Mouse (Mus musculus) myocyte (in vitro differentiated cells): ENCODE data around the gene Nr1h3. TPM values are rescaled to one million over a fixed set of nuclear protein-coding genes. Genes with fewer than 3 reads are reported as not detected.

ENCODE experiments used
- H3K27me3 ChIP-seq: one replicate; pipeline ENCODE4 v1.6.1; 2011; ENCODE audit not compliant: control insufficient read depth, insufficient read depth, insufficient read length
- H3K36me3 ChIP-seq: one replicate; pipeline ENCODE4 v1.6.1; 2011; ENCODE audit not compliant: control insufficient read depth, insufficient read depth
- H3K4me2 ChIP-seq: one replicate; pipeline ENCODE4 v1.6.1; 2011; ENCODE audit warnings: low read depth, control low read depth
- H3K4me3 ChIP-seq: one replicate; pipeline ENCODE4 v1.5.1; 2011; ENCODE audit warnings: mild to moderate bottlenecking, control low read depth, moderate library complexity
- H3K79me2 ChIP-seq: one replicate; pipeline ENCODE4 v1.6.1; 2011; ENCODE audit not compliant: control insufficient read depth, insufficient read depth
- H3ac ChIP-seq: one replicate; pipeline ENCODE4 v1.6.1; 2011; ENCODE audit not compliant: control insufficient read depth, insufficient read length
- CEBPB ChIP-seq: IDR thresholded peaks from 2 replicates; pipeline ENCODE4 v1.6.1; 2011; ENCODE audit warnings: mild to moderate bottlenecking, moderate library complexity; ENCODE audit not compliant: poor library complexity, insufficient read depth, severe bottlenecking
- E2F4 ChIP-seq: IDR thresholded peaks from one replicate; pipeline ENCODE4 v1.6.1; 2011; ENCODE audit warnings: mild to moderate bottlenecking, control low read depth, moderate library complexity; ENCODE audit not compliant: insufficient read depth
- MAX ChIP-seq: IDR thresholded peaks from one replicate; pipeline ENCODE4 v1.6.1; 2011; ENCODE audit warnings: low read depth, mild to moderate bottlenecking, control low read depth
- MYOD1 ChIP-seq, 3 experiments: IDR thresholded peaks; one replicate each; pipeline ENCODE4 v1.6.1; 2011; ENCODE audit warnings: control low read depth in 2 of 3, low read depth in 2 of 3, mild to moderate bottlenecking in 2 of 3, moderate library complexity in 1 of 3; ENCODE audit not compliant: insufficient read length in 2 of 3, control insufficient read depth in 1 of 3
- MYOG ChIP-seq, 3 experiments: IDR thresholded peaks; one replicate each; pipeline ENCODE4 v1.6.1; 2011; ENCODE audit warnings: control low read depth in 2 of 3, low read depth in 2 of 3, mild to moderate bottlenecking in 2 of 3; ENCODE audit not compliant: insufficient read length in 2 of 3, control insufficient read depth in 1 of 3, insufficient read depth in 1 of 3
- POLR2A ChIP-seq: IDR thresholded peaks from one replicate; pipeline ENCODE4 v1.6.1; 2011; ENCODE audit warnings: low read depth, mild to moderate bottlenecking, control low read depth, moderate library complexity; ENCODE audit not compliant: insufficient read length
- POLR2AphosphoS2 ChIP-seq: IDR thresholded peaks from one replicate; pipeline ENCODE4 v1.6.1; 2011; ENCODE audit warnings: low read depth, control low read depth; ENCODE audit not compliant: insufficient read length
- REST ChIP-seq: IDR thresholded peaks from one replicate; pipeline ENCODE4 v1.6.1; 2011; ENCODE audit warnings: mild to moderate bottlenecking, control low read depth, moderate library complexity; ENCODE audit not compliant: insufficient read depth, insufficient read length
- SRF ChIP-seq: IDR thresholded peaks from one replicate; pipeline ENCODE4 v1.6.1; 2011; ENCODE audit warnings: low read depth; ENCODE audit not compliant: control insufficient read depth, insufficient read length
- TCF12 ChIP-seq: IDR thresholded peaks from one replicate; pipeline ENCODE4 v1.6.1; 2011; ENCODE audit warnings: mild to moderate bottlenecking, control low read depth; ENCODE audit not compliant: poor library complexity, insufficient read depth, severe bottlenecking
- TCF3 ChIP-seq: IDR thresholded peaks from one replicate; pipeline ENCODE4 v1.6.1; 2011; ENCODE audit warnings: low read depth, control low read depth; ENCODE audit not compliant: insufficient read length
- USF1 ChIP-seq: IDR thresholded peaks from one replicate; pipeline ENCODE4 v1.6.1; 2011; ENCODE audit warnings: low read depth, mild to moderate bottlenecking, control low read depth, moderate library complexity
- polyA plus RNA-seq: library from polyadenylated mRNA; unstranded; fragments of >200 nt; fragmentation: generic; extraction: Trizol; gene quantifications from one replicate; pipeline ENCODE4 v1.2.1, GENCODE M21; 2012; ENCODE audit warnings: missing spikeins

The Nr1h3 gene
- polyA plus RNA-seq, 1 experiment = 0.53 TPM

DNA sequence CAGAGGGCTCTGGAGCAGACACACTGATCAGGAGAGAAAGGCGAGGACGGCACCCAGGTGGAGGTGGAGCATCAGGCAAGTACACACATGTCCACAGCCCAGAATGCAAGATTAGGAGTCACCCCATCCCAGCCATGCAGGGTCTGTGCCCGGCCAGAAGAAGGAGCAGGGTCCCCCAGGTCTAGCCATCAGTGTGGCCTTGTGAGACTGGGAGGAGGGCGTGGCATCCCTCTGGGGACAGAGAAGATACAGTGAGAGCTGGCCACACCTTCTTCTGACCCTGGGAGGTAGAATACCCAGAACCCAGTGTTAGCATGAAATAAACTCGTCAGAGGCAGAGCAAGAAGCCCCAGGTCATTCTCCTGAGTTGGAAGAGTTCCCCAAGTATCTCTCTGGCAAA, 63.3 kb downstream of the Nr1h3 start:
- Histone ChIP-seq H3K27me3 (no peaks in the 10 kb centered on the region), H3K4me3 (no peak overlapping the region), H3ac (no peak overlapping the region), H3K36me3 (no peaks in the 10 kb centered on the region), H3K79me2 (no peaks in the 10 kb centered on the region), H3K4me2 (no peak overlapping the region)
- TF ChIP-seq SRF (no peak), CEBPB (no peak), MAX (no peak), TCF3 (no peak), POLR2AphosphoS2 (no peak), E2F4 (no peak), USF1 (no peak), MYOD1 (IDR thresholded peaks at IDR 0.05; ENCODE audit: control insufficient read depth in 1 of 3, insufficient read length in 2 of 3, low read depth in 2 of 3) (no peak), POLR2A (no peak), TCF12 (no peak), REST (no peak), MYOG (IDR thresholded peaks at IDR 0.05; ENCODE audit: control insufficient read depth in 1 of 3, insufficient read depth in 1 of 3, insufficient read length in 2 of 3, low read depth in 2 of 3) (no peak)

DNA sequence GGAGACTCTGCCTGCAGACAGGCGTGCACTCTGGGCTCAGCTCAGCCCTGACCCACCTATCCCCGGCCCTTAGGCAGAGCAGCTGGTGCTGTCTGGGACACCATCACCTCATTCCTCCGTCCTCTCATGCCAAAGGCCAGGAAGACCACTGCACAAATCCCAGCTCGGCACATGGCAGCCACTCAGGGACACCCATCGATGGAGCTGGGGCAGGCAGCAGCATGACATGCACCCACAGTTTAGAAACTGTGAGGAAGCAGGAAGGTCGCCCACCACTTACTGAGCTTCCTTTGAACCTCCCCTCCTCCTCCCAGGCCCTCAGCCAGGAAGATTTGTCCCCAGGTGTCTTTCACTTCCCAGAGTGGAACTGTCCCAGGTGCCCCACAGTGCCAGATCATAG, 65.2 kb downstream of the Nr1h3 start:
- H3K36me3 ChIP-seq = no peaks in the 10 kb centered on the region

DNA sequence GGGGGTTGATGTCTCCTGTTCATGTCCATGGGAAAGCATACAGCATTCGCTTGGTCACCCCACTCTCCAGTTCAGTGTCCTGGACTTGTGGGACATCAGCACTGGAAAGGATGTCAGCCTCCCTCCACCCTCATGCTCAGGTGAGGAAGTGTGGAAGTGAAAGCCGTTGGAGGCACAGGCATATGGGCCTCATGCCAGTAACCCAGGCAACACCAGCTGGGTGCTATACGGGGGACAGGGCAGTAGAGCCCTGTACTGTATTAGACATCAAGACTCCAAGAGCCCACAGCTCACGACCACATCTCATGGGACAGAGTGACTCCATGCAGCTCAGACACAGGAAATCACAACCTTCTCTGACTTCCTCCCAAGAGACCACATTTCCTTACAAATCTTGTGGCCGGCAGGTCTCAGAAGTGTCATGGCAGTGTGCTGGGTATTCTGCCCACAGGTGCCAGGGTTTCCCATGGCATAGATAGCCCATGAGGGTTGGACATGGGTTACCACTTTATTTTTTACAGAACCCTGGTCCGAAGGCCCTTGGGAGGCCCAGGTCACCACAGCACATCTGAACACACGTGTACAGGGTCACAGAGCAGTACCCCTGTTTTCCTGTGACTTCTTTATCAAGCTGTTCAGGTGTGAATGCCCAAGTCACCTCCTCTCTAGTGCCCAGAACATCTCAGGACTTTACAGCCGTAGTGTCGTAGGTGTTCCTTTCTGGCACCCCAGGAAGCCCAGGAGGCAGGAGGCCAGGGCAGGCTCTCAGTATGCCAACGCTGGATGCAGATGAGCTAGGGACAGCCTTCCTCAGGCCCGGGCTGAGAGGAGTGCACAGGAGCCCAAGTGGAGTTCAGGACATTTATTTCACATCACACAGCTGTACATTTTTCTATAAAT, 65.9 kb downstream of the Nr1h3 start:
- TF ChIP-seq USF1 (no peak), MYOD1 (IDR thresholded peaks at IDR 0.05; ENCODE audit: control insufficient read depth in 1 of 3, insufficient read length in 2 of 3, low read depth in 2 of 3) (no peak), MAX (no peak), SRF (no peak), POLR2AphosphoS2 (no peak)
- Histone ChIP-seq H3K27me3 (no peaks in the 10 kb centered on the region), H3K4me2 (no peak overlapping the region), H3K36me3 (no peaks in the 10 kb centered on the region), H3ac (no peak overlapping the region), H3K79me2 (no peaks in the 10 kb centered on the region), H3K4me3 (no peak overlapping the region)

More for the DNA sequence above, 65.2 kb downstream of the Nr1h3 start:
- no peaks in the 10 kb centered on the region for H3K27me3 ChIP-seq
- no peak for TF ChIP-seq MAX
- TF ChIP-seq CEBPB = no peak
- no peak for TF ChIP-seq SRF
- TF ChIP-seq MYOD1 (IDR thresholded peaks at IDR 0.05; ENCODE audit: control insufficient read depth in 1 of 3, insufficient read length in 2 of 3, low read depth in 2 of 3) = no peak
- TF ChIP-seq POLR2A = no peak
- no peak for TF ChIP-seq TCF12
- no peak for TF ChIP-seq REST
- TF ChIP-seq USF1 = no peak
- no peak for TF ChIP-seq POLR2AphosphoS2
- no peaks in the 10 kb centered on the region for H3K79me2 ChIP-seq
- no peak overlapping the region for H3ac ChIP-seq
- no peak overlapping the region for H3K4me3 ChIP-seq
- H3K4me2 ChIP-seq = no peak overlapping the region

Other genes with a start within 250 kb of the Nr1h3 start
- gene Rapsn, start 167.2 kb downstream of the Nr1h3 start, polyA plus RNA-seq = 199 TPM
- gene Psmc3, start 148.8 kb downstream of the Nr1h3 start, polyA plus RNA-seq = 688 TPM
- gene Slc39a13, start 132.4 kb downstream of the Nr1h3 start, polyA plus RNA-seq = 41.1 TPM
- gene Spi1, start 120.4 kb downstream of the Nr1h3 start, polyA plus RNA-seq = 0.04 TPM
- 0.05 TPM for gene Mybpc3, start 84.7 kb downstream of the Nr1h3 start, polyA plus RNA-seq
- 10.2 TPM for gene Madd, start 19.0 kb downstream of the Nr1h3 start, polyA plus RNA-seq
- 16.9 TPM for gene Acp2, start 51 bp upstream of the Nr1h3 start, polyA plus RNA-seq
- gene Ddb2, start 34.1 kb upstream of the Nr1h3 start, polyA plus RNA-seq = 2.0 TPM
- gene Pacsin3, start 53.1 kb upstream of the Nr1h3 start, polyA plus RNA-seq = 141 TPM
- 60.4 TPM for gene Arfgap2, start 62.1 kb upstream of the Nr1h3 start, polyA plus RNA-seq
- 45.5 TPM for gene 1110051M20Rik, start 241.9 kb upstream of the Nr1h3 start, polyA plus RNA-seq